Mouse (Mus musculus): ENCODE results near the gene Cdc42bpg. TPM values are rescaled to one million over a fixed set of nuclear protein-coding genes. Genes with fewer than 3 reads are reported as not detected.
A peak's percentile ranks its signal among the peaks of the same experiment; 100 is the strongest.

The Cdc42bpg gene
- polyA plus RNA-seq, 1 experiment from 2014 or later = 0.46 TPM

DNA sequence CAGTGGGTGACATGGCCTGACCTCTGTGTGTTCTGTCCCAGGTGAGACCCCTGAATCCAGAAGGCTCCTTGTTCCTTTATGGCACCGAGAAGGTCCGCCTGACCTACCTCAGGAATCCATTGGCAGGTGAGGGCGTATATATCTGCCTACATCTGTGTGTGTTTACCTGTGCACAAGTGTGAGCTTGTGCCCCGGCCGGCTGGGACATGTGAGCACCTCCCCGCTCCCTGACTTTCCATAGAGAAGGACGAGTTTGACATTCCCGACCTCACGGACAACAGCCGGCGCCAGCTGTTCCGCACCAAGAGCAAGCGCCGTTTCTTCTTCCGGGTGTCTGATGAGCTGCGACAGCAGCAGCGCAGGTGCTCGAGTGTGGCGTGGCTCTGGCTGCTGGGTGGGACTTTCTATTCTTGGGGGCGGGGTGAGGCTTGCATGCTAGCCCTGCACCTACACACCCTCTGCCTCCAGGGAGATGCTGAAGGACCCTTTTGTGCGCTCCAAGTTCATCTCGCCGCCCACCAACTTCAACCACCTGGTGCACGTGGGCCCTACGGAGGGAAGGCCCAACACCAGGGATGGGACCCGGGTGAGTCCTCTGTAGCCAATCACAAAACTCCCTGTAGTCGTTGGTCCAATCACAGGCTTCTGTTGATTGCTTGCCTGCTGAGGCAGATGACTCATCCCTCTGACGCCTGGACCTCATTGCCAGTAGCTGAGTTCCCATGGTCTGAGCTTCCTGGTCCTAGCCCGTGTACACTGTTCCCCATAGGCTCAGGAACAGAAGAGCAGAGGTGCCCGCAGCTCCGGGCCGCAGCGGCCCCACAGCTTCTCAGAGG lies 15.7 kb downstream of the Cdc42bpg start:
- Histone ChIP-seq H3K9ac (replicated peaks) (no peak overlapping the region), H3K4me2 (replicated peaks) (no peak overlapping the region), H3K4me1 (replicated peaks) (no peaks in the 10 kb centered on the region), H3K9me3 (no peaks in the 10 kb centered on the region), H3K36me3 (peaks cover 31% of the 10 kb centered on the region), H3K4me3 (replicated peaks) (no peak overlapping the region), H3K27me3 (no peaks in the 10 kb centered on the region), H3K27ac (no peak overlapping the region)
- ATAC-seq = no peak
- 87% methylated on average over 33 of the region's 33 CpGs for WGBS

DNA sequence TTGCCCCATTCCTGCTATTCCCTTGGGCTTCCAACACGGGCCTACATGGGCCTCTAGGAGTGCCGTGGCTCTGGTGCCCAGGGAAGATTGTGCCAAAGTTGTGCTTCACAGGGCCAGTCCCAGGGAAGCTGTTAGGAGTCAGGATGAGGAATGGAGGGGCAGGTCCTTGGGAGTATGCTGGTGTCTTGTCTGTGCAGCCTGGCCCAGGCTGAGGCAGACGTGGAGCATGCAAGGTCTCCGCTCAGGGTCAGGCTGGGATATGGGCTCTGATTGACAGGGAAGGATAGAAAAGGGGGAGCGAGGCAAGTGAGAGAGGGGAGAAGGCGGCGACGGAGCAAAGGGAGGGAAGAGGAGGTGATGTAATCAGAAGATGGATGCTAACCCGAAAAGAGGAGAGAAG lies 18.5 kb downstream of the Cdc42bpg start:
- Histone ChIP-seq H3K4me1 (replicated peaks) (no peaks in the 10 kb centered on the region), H3K9me3 (no peaks in the 10 kb centered on the region), H3K27ac (no peak overlapping the region), H3K4me3 (replicated peaks) (no peak overlapping the region), H3K4me2 (replicated peaks) (no peak overlapping the region), H3K27me3 (no peaks in the 10 kb centered on the region), H3K9ac (replicated peaks) (no peak overlapping the region), H3K36me3 (0 out of 2 replicates have a peak, but pooled peaks cover 11% of the 10 kb centered on the region)
- ATAC-seq = no peak
- 80% methylated on average over 9 of the region's 9 CpGs for WGBS

DNA sequence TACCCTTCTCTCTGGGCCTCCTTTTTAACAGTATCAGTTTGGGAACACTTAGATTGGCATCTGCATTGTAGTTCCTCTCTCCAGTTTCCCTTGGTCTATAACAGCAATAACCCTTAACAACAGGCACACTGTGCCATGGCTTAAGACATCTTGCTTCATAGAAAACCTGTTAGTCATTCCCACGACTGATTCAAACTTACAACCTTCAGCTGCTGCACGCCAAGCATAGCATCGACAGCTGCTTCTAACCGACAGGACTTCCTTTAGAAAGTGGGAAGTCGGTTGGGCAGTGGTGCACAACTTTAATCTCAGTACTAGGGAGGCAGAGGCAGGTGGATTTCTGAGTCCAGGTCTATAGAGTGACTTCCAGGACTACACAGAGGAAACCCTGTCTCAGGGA lies 24.9 kb downstream of the Cdc42bpg start:
- Histone ChIP-seq H3K4me2 (replicated peaks) (no peak overlapping the region), H3K4me3 (replicated peaks) (no peak overlapping the region), H3K9me3 (no peaks in the 10 kb centered on the region), H3K27ac (no peak overlapping the region), H3K36me3 (no peaks in the 10 kb centered on the region), H3K9ac (replicated peaks) (no peak overlapping the region), H3K27me3 (no peaks in the 10 kb centered on the region), H3K4me1 (replicated peaks) (peaks cover 14% of the 10 kb centered on the region)
- WGBS = 73% methylated on average over 5 of the region's 5 CpGs
- no peak for ATAC-seq

DNA sequence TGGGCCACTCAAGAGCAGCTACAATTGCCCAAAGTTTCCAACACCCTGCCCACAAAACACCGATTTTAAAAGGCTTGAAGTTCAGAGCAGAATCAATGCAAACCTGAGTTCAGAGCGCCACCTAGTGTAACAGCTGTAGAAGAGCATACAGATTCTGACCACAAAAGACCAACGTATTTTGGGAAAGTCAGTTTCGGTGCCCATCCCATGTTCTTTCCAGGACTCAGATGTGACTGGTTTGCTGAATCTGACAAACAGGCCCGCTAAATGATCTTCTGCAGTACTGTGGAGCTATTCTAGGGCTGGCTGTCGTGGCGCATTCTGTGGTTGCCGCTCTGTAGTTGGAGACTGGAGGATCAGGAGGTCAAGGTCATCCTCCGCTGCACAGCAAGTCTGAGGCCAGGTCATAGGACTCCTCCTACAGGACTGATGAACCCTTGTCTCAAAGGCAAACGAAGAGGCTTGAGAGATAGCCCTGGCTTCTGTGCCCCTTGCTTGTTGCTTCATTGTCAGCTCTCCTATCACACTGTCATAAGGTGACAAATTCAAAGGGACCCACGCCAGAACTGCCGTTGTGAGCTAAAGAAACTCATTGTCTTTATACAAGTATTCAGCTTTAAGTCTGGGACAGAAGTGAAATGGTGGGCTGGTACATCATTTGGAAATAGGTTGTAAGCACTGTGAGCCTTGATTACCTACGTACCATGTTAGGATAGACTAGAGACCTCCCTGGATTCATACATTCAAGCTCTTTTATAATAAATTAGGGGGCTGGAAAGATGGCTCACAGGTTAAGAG lies 25.7 kb downstream of the Cdc42bpg start:
- Histone ChIP-seq H3K9me3 (no peaks in the 10 kb centered on the region), H3K4me2 (replicated peaks) (peak overlapping the region; percentile 40), H3K4me3 (replicated peaks) (0 out of 2 replicates have a peak overlapping the region, but pooled peaks have one; percentile 13), H3K27me3 (no peaks in the 10 kb centered on the region), H3K27ac (no peak overlapping the region), H3K9ac (replicated peaks) (no peak overlapping the region), H3K4me1 (replicated peaks) (peaks cover 22% of the 10 kb centered on the region), H3K36me3 (peaks cover 3% of the 10 kb centered on the region; the same call in 1 of the 2 replicates)
- 21% methylated on average over 13 of the region's 13 CpGs for WGBS
- no peak for ATAC-seq

DNA sequence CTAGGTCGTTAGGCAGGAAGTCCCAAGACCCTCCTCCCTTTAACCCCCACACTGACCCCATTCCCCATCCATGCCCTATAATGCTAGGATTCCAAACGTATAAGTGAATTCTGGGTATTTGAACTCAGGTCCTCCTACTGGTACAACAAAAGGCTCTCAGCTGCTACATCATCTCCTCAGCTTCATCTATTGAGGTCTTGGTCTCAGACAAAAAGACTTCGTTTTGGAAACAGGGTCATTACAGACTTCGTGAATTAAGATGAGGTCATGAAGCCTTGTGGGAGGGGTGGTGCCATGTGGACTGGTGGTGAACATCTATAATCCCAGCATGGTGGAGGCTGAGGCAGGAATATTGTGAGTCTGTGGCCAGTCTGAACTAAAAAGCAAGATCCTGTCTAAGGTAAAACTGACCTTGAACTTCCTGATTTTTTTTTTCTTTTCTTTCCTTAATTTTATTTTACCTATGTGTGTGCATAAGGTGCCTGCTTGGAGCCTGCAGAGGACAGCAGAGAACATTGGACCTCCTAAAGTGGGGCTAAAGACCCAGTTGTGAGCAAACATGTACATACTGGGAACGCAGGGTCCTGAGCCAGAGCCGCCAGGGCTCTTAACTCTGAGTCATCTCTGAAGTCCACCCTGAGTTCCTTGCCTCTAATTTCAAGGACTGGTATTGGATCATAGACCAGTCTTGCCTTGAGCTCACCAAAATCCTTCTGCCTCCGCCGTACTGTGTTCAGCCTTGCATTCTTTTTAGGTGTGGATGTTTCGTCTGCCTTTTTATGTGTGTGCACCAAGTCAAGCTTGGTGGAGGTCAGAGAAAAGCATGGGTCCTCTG lies 27.7 kb downstream of the Cdc42bpg start:
- Histone ChIP-seq H3K27ac (peak overlapping the region; percentile 59), H3K36me3 (peaks cover 24% of the 10 kb centered on the region), H3K9me3 (no peaks in the 10 kb centered on the region), H3K4me1 (replicated peaks) (peaks cover 30% of the 10 kb centered on the region), H3K4me3 (replicated peaks) (peak overlapping the region; percentile 85), H3K9ac (replicated peaks) (0 out of 2 replicates have a peak overlapping the region, but pooled peaks have one; percentile 10), H3K4me2 (replicated peaks) (peak overlapping the region; percentile 94), H3K27me3 (no peaks in the 10 kb centered on the region)
- 73% methylated on average over 9 of the region's 9 CpGs for WGBS
- ATAC-seq = peak; percentile 2; the same call in 1 of the 2 replicates

DNA sequence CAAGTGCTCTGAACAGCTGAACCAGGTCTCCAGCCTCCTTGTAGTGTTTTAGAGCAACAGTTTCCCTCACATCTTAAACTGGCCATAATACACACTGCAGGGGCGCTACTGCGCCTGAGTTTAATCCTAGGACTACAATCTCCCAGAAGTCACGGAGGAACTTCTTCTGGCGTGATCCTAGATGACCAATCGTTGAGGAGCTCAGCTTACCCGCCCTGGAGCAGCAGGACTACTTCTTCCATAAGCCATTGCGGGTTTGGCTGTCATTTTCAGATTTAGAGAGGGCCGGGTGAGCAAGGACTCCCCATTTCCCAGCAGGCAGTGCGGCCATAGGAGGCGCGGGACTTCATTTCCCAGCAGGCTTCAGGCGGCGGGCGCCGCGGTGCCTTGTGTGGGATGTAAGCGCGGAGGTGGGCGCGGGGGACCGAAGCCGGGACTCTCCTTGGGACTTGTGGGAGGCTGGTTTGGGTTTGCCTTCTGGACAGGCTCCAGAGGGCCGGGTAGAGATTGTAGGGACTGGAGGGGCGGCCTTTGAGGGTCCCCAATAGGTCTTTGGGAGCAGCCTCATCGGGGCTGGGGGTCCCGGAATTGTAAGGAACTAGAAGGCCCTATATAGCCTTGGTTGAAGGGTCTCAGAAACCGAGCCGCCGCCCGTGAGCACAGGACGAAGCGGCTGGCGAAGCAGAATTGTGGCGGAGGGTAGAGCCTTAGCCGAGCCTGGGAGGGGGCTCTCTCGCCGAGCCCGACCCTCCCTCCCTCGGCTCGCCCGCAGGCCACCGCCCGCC lies 28.6 kb downstream of the Cdc42bpg start, which contains the start of gene Men1:
Men1 (plus strand) TSS at position 307 of the 785 bp plus-strand sequence.
- WGBS = under 1% methylated on average over 42 of the region's 43 CpGs
- peak within 1 kb of the TSS; percentile 94 for H3K4me2 ChIP-seq (replicated peaks)
- ATAC-seq = peak; percentile 96
- H3K4me1 ChIP-seq (replicated peaks) = peaks cover 33% of the 10 kb centered on the region
- no peaks in the 10 kb centered on the region for H3K27me3 ChIP-seq
- H3K27ac ChIP-seq = peak within 1 kb of the TSS; percentile 82
- H3K9ac ChIP-seq (replicated peaks) = peak within 1 kb of the TSS; percentile 88
- no peaks in the 10 kb centered on the region for H3K9me3 ChIP-seq
- H3K36me3 ChIP-seq = peaks cover 33% of the 10 kb centered on the region
- peak within 1 kb of the TSS; percentile 85 for H3K4me3 ChIP-seq (replicated peaks)

DNA sequence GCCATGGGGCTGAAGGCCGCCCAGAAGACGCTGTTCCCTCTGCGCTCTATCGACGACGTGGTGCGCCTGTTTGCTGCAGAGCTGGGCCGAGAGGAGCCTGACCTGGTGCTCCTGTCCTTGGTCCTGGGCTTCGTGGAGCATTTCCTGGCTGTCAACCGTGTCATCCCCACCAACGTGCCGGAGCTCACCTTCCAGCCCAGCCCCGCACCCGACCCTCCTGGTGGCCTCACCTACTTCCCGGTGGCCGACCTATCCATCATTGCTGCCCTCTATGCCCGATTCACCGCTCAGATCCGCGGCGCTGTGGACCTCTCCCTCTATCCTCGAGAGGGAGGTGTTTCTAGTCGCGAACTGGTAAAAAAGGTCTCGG lies 29.2 kb downstream of the Cdc42bpg start:
- Histone ChIP-seq H3K4me3 (replicated peaks) (peak overlapping the region; percentile 85), H3K4me1 (replicated peaks) (peaks cover 38% of the 10 kb centered on the region), H3K9me3 (no peaks in the 10 kb centered on the region), H3K27me3 (no peaks in the 10 kb centered on the region), H3K36me3 (peaks cover 38% of the 10 kb centered on the region), H3K9ac (replicated peaks) (peak overlapping the region; percentile 88), H3K4me2 (replicated peaks) (peak overlapping the region; percentile 94), H3K27ac (peak overlapping the region; percentile 82)
- no peak; the same call in 1 of the 2 replicates for ATAC-seq
- under 1% methylated on average over 24 of the region's 25 CpGs for WGBS

DNA sequence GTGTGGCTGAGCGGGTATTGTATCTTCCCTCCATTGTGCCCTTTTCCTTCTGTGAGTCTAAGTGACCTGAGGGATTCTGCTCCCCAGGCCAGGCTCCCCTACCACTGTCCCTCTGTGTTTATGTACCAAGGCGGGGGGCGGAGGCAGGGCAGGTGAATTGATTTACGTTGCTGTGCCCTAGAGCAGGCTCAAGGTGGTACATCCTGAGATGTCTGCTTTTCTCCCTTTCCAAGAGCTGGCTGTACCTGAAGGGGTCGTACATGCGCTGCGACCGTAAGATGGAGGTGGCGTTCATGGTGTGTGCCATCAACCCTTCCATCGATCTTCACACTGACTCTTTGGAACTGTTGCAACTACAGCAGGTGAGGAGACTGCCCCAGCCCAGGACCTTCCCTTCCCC lies 30.7 kb downstream of the Cdc42bpg start:
- Histone ChIP-seq H3K4me2 (replicated peaks) (peak overlapping the region; percentile 94), H3K9me3 (no peaks in the 10 kb centered on the region), H3K27ac (no peak overlapping the region), H3K36me3 (peaks cover 39% of the 10 kb centered on the region), H3K4me3 (replicated peaks) (peak overlapping the region; percentile 85), H3K9ac (replicated peaks) (peak overlapping the region; percentile 88), H3K4me1 (replicated peaks) (peaks cover 49% of the 10 kb centered on the region), H3K27me3 (no peaks in the 10 kb centered on the region)
- no peak for ATAC-seq
- WGBS = 95% methylated on average over 10 of the region's 10 CpGs

DNA sequence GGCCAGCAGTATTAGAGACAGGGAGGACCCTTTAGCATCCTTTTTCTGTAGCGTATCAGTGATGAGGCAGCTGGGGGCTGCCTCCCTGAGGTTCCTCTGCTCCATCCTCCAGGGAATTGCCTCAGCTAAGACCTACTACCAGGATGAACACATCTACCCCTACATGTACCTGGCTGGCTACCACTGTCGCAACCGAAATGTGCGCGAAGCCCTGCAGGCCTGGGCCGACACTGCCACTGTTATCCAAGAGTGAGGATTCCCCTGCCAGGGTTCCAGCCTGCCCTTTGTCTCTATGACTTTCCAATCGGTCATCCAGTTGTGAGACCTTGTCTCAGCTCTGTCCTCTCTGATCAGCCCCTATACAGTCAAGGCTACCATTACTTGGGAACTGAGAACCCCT lies 31.9 kb downstream of the Cdc42bpg start:
- no peaks in the 10 kb centered on the region for H3K9me3 ChIP-seq
- H3K36me3 ChIP-seq = peaks cover 52% of the 10 kb centered on the region
- ATAC-seq = no peak
- H3K4me3 ChIP-seq (replicated peaks) = no peak overlapping the region
- H3K27ac ChIP-seq = no peak overlapping the region
- 95% methylated on average over 7 of the region's 7 CpGs for WGBS
- H3K4me2 ChIP-seq (replicated peaks) = no peak overlapping the region
- no peak overlapping the region for H3K9ac ChIP-seq (replicated peaks)
- H3K4me1 ChIP-seq (replicated peaks) = peaks cover 48% of the 10 kb centered on the region
- no peaks in the 10 kb centered on the region for H3K27me3 ChIP-seq

DNA sequence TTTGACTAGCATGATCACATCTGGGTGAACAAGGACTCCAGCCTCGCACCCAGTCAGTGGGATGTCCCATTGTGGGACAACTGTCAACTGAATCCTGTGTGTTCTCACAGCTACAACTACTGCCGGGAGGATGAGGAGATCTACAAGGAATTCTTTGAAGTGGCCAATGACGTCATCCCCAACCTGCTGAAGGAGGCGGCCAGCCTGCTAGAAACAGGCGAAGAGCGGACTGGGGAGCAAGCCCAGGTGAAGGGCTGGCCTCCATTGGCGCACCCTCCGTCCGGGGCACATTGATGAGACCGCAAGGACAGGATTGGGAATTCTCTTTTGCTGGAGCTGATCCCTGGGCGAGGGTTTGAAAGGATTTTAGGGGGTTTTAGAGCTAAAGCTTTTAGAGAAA lies 32.5 kb downstream of the Cdc42bpg start:
- Histone ChIP-seq H3K4me3 (replicated peaks) (no peak overlapping the region), H3K36me3 (peaks cover 57% of the 10 kb centered on the region), H3K27ac (no peak overlapping the region), H3K27me3 (no peaks in the 10 kb centered on the region), H3K9me3 (no peaks in the 10 kb centered on the region), H3K9ac (replicated peaks) (no peak overlapping the region), H3K4me2 (replicated peaks) (no peak overlapping the region), H3K4me1 (replicated peaks) (peaks cover 48% of the 10 kb centered on the region)
- ATAC-seq = no peak
- 90% methylated on average over 11 of the region's 11 CpGs for WGBS

DNA sequence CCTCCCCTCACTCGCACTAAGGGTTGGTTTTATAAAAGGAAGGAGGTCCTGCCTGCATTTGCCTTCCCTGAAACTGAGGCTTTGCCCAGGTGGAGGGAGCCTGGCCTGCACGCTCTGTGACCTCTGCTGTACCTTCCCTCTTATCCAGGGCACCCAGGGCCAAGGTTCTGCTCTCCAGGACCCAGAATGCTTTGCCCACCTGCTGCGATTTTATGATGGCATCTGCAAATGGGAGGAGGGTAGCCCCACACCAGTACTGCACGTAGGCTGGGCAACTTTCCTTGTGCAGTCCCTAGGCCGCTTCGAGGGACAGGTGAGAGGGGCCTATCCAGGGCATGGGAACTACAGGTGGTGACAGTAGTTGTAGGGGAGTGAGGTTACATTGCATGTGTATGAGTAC lies 32.9 kb downstream of the Cdc42bpg start:
- peaks cover 61% of the 10 kb centered on the region for H3K36me3 ChIP-seq
- H3K4me3 ChIP-seq (replicated peaks) = no peak overlapping the region
- no peak overlapping the region for H3K27ac ChIP-seq
- WGBS = 95% methylated on average over 6 of the region's 6 CpGs
- H3K4me2 ChIP-seq (replicated peaks) = no peak overlapping the region
- no peak overlapping the region for H3K9ac ChIP-seq (replicated peaks)
- no peak for ATAC-seq
- H3K4me1 ChIP-seq (replicated peaks) = peaks cover 47% of the 10 kb centered on the region
- no peaks in the 10 kb centered on the region for H3K27me3 ChIP-seq
- no peaks in the 10 kb centered on the region for H3K9me3 ChIP-seq
